Mouse (Mus musculus) adrenal gland, postnatal 10 days (tissue): ENCODE results near the gene Rbpjl. TPM values are rescaled to one million over a fixed set of nuclear protein-coding genes. Genes with fewer than 3 reads are reported as not detected.

Experiments used
- DNase-seq: peaks from one replicate; pipeline ENCODE4 v3.0.0; 2021; ENCODE audit warnings: mixed read lengths
- total RNA-seq, 2 experiments: library from RNA; stranded (reverse); gene quantifications; 2 replicates each; pipeline ENCODE4 v1.2.3; 2021

Gene Rbpjl
- total RNA-seq, 2 experiments from 2014 or later: 0.15 TPM; not detected in 1

DNA sequence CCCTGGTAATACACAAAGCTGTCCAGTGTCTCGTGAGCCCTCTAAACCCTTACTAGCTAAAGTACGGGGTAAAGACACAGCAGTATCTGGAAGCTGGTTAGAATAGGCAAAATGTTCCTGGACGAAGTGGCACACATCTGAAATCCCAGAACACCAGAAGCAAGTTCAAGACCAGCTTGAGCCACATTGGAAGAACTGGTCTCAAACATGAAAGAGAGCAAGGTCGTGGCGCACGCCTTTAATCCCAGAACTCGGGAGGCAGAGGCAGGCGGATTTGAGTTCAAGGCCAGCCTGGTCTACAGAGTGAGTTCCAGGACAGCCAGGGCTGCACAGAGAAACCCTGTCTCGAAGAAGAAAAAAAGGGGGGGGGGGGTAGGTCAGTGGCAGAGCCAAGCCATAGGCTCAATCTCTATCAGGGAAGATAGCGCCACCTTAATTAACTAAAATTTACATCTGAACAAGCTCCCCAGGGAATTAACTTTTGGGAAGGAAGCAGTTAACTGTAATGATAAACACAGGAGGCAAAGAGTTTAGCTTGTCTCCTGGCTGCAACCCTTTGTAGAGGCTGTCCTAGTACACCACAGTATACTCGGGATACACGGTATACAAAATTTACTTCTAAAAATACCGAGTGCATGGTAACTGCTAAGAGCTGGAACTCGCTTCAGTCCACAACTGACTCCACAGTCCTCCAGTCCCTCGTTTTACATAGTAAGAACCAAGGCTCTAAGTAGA is 27.1 kb downstream of the Rbpjl start:
- DNase-seq: no peak

DNA sequence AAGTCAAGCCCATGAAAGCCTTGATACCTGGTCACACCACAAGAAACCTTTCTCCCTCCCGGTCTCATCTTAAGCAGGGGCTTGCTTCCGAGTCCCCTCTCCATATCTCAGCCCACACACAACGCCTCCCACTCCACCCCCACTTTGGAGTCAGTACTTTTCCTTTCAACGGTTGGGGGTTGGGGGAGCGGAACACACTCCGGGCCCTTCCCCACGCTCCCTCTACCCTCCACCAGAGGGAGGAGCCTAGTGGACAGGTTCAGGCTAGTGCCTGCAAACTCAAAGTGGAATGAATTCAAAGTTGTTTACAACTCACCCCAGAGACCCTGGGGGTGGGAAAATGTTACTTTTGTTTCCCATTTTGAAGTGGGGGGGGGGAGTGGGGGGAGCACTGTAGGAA is 27.8 kb downstream of the Rbpjl start:
- DNase-seq: no peak

DNA sequence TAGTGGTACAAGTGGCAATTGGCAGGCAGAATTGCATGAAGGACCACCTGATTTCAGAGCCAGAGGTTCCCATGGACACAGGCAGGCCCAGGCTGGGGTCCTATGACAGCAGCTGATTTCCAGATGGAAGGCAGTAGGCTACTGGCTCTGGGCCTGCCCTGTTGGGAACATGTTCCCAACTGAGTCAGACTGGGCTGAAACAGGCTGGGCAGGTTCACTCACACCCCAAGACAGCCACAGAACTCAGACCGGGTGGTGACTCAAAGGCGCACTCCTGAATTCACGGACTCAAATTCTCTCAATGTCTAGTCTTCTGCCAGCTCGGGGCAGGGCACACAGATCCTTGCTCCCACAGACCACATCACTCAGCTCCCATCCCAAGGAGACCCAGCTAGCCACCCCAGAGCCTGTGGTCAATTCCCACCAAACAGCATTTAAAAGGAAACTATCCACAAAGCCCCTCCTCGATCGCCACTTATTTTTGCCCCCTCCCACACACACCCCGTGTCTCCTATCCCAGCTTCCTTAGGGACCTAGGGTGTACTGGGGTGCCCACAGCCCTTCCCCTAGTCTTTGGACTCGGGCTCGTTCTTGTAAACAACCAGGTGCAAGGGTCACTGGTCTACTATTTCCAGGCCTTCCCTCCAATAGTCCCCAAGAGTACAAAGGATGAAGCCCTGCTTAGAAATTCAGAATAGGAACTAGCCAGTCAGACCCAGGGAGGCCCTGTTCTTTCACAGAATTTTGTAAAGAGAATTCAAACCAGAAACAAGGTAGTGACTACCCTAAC is 28.9 kb downstream of the Rbpjl start:
- DNase-seq: no peak

DNA sequence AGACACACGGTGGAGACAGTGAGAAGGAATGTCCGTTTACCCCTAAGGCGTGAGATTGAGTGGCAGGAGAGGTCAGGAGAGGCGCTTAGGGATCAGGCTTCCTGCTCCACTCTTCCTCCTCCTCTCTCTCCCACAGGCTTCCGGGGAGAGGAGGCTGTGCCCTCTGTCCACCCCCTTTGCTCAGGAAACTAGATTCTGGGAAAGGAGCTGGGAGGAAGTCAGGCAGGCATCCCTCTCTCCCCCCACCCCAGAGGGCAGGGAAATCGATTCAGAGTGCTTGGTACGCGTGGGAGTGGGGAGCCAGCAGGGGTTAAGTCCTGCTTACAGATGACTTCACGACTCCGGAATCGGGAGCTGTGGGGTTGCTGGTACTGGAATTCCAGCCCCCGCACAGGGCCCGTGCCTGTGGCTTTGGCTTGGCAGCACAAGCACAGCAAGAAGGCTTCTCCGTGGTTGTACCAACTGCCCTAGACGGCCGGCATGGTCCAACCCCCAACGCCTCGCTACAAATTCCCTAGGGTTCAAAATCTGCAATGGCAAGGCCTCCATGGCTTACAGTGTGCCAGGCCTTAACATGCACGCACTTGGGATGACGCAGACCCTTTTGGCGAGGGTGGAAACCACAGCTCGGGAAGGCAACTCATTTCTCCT is 29.7 kb downstream of the Rbpjl start:
- DNase-seq: peak; percentile 74

- no peak for DNase-seq
Observed at GRCm38 (mm10) chr2:164433278-164433895, 30.4 kb downstream of the Rbpjl start.

- no peak for DNase-seq
Observed at GRCm38 (mm10) chr2:164434681-164435080, 31.7 kb downstream of the Rbpjl start.

DNA sequence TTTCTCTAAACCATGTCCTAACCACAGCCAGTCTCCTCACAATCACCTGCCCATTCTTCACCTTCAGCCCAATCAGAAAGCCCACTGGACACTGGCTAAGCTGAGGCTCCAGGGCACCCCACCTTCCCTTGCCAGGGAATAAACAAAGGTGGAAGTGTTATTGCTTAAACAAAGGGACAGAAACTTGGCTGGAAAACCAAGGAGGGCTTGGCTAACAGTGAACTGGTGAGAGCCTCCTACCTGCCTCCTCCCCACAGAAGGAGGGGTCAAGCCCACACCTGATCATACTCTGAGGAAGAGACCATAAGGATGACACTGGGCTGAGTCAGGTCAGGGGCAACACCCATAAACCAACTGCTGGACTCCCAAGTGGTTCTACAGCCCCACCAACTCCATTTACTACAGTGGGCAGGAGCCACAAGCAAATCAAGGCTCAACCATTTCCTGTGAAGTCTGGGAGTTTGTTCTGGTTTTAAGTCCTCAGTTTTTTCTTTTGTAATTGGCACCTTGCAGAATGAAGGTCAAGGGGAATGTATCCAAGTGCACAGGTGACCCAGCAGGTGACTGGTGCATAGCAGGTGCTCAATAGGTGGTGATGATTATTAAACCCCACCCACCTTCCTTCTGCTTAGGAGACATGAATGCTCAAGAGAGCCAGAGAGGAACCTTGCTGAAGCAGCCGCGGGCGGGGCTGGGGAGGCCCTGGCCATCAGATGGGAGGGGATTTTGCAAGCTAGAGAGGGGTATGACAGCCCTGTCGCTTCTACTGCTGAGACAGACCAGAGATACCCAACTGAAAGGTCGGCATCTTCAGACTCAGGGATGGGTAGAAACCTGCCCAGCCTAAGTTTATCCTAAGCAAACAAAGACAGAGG is 32.5 kb downstream of the Rbpjl start:
- DNase-seq: no peak

DNA sequence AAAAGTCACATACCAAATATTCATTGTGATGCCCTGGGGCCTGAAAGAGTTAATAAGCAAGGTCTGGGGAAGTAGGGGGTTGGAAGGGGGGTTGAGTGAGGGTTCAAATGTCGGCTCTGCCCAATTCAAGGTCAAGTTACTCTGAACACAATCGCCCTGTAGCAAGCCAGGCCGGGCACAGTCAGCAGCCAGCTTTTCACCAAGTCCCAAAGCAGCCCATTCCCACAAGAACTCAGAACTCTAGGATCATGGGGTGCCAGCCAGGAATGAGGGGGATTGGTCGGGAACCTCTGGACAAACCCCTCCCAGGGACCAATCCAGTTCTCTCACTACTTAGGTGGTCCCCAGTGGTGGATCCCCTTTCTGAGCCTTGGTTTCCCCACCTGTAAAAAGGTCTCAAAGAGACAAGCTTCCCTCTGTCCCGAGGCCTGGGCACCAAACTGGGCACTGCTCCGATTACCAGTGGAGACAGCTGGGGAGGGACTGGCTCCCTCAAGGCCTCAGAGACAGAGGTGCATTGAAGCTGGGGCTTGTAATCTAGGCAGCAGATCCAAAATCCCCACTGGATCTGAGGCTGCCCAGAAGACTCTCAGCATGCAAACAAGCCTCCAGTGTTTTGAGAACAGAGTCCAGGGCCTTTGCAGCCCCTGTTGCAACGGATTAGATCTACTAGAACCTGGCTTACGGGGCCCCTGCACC is 33.4 kb downstream of the Rbpjl start:
- no peak for DNase-seq

DNA sequence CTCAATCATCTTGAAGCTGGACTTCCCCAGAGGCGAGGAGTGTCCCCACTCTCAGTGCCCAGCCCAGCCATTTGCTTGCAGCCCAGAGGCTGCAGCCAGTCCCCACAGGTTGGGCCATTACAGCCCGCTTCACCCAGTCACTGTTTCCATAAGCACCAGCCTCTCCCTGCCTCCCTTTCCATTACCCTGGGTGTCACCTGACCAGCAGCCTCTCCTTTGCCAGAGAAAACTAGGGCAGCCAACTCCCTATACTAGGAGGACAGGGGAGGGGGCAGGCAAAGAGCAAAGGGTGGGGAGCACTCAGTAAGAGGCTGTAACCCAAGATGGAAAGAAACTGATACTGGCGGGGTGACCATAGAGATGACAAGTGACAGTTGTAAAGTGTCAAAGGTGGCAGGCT is 34.0 kb downstream of the Rbpjl start:
- DNase-seq: peak; percentile 67

- DNase-seq: no peak
Observed at GRCm38 (mm10) chr2:164437710-164438109, 34.8 kb downstream of the Rbpjl start.

- no peak for DNase-seq
Observed at GRCm38 (mm10) chr2:164438257-164438656, 35.3 kb downstream of the Rbpjl start.

DNA sequence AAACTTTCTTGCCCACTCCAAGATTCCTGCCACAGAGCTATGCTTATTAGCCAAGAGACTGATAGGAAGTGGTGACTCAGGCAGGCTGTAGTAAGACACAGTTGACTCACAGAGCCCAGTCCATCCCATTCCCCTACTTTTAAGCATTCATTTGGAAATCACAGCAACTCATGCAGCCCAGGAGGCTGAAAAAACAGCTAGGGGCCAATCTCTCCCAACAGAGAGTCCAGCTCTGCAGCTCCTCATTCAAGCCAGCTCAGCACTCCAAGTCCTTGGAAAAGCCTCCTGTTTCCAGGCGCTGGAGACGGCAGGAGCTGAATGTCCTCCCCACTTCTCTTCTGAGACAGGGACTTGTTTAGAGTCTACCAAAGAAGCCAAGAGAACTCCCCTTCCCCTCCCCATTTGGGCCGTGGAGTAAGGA is 36.1 kb downstream of the Rbpjl start:
- DNase-seq: no peak

- no peak for DNase-seq
Observed at GRCm38 (mm10) chr2:164440314-164440713, 37.4 kb downstream of the Rbpjl start.

DNA sequence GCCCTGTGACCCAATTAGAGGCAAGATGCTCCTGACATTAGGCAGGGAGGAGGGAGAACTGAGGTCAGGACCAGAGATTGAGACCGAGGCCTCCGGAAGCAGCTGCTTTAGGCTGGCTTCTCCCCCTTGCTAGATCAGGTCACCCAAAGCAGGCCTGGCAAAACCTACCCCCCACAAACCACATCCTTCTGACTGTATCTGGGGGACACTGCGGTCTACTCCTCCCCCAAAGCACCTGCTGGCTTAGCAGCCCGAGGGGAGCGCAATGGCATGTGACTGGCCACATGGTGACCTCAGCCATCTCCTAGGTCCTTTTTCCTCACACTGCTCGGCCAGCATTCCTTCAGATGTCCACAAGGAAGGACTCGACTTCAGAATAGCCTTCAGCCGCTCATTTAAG is 38.2 kb downstream of the Rbpjl start:
- no peak for DNase-seq

DNA sequence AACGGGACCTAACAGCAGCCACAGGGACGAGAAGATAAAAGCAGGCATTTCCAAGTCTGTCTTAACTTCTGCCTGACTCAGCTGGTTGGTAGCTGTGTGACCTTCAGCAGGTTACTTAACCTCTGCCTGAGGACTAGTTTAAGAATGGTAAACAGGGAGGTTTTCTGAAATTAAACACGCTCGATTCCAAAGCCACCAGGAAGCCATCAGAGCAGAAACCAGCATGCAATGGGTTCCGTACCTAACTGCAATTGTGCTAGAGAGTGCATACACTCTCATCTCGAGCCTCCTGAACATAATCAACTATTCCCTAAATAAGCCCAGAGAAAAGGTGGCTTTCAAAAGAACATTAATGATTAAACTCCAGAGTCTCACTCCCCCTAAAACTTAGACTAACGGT is 38.8 kb downstream of the Rbpjl start:
- DNase-seq: no peak

- DNase-seq: peak; percentile 72
Observed at GRCm38 (mm10) chr2:164442315-164443050, 39.5 kb downstream of the Rbpjl start.

DNA sequence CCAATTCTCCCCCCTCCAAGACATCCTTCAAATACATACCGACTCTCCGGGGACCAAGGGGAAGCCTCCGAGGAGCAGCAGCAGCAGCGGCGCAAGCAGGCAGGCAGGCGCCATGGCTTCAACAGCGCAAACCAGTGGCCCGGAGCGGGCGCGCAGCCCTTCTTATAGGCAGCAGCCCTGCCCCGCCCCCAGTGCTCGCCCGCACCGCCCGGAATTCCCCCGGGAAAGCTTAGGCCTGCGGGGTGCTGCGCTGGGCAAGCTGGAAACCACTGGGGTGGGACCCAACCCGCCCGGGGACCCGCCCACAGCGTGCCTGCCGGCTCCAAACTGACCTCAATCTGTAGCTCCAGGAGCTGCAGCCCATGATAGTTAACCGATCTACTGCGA is 40.1 kb downstream of the Rbpjl start:
- peak; percentile 96 for DNase-seq

- DNase-seq: no peak
Observed at GRCm38 (mm10) chr2:164443460-164444000, 40.6 kb downstream of the Rbpjl start, which contains the start of gene Sdc4. Sdc4 (minus strand) TSS chr2:164443887.

DNA sequence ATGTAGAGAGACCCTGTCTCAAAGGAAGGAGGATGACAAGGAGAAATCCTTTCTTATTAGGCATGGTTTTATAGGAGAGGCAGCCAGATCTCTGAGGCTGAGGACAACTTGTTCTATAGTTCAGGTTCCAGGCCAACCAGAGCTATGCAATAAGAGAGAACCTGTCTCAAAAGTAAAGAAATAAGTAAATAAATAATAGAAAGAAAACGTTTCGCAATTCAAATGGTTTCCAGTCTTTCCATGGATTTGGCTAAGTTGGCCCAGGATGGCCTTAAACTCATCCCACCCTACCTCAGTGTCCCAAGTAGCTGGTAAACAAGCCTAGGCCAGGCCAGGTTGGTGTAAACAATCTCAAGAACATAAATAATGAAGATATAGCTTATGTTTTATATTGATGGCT is 41.8 kb downstream of the Rbpjl start:
- no peak for DNase-seq
